Mouse (Mus musculus) adrenal gland, postnatal 0 days (tissue): Measurements from ENCODE around the gene Umad1. TPM values are rescaled to one million over a fixed set of nuclear protein-coding genes. Genes with fewer than 3 reads are reported as not detected.

Experiments used
- polyA plus RNA-seq: library from polyadenylated mRNA; unstranded; fragments of >200 nt; fragmentation: Nextera tagmentation; extraction: Ambion mirVana; gene quantifications from 2 replicates; pipeline ENCODE4 v1.2.1, GENCODE M21; 2015

The Umad1 gene
- 16.0 and 16.6 TPM in 2 replicates for polyA plus RNA-seq

GRCm38 (mm10) chr6:8259004-8259666 lies at the start of gene Umad1, which contains the start of the genes Rpa3 and Gm45062:
Gene Umad1 (plus strand): TSS chr6:8259288.
Gene Rpa3 (minus strand): TSS chr6:8259173.
Gene Gm45062 (plus strand): TSS chr6:8259450.

Other genes starting within 250 kb of the Umad1 start
- gene Col28a1, start 66.7 kb upstream of the Umad1 start, polyA plus RNA-seq: 4.5 and 10.0 TPM in 2 replicates
- gene Mios, start 50.1 kb upstream of the Umad1 start, polyA plus RNA-seq: 15.6 and 21.1 TPM in 2 replicates
- gene Rpa3, start 115 bp upstream of the Umad1 start, polyA plus RNA-seq: 186 and 299 TPM in 2 replicates
- gene Gm45062, start 162 bp downstream of the Umad1 start, polyA plus RNA-seq: 1.9 and 2.1 TPM in 2 replicates